Mouse (Mus musculus): ENCODE results near the gene Tcl1b2. TPM values are rescaled to one million over a fixed set of nuclear protein-coding genes. Genes with fewer than 3 reads are reported as not detected.
"Not testable (repeated sequence)": the region's sequence is repeated elsewhere in the genome, so short reads cannot be mapped to it uniquely, and the experiment has no call there.

Tcl1b2 gene
- polyA plus RNA-seq, 1 experiment, result not detected

- Histone ChIP-seq H3K27ac (ENCODE audit: control insufficient read depth, insufficient read depth, low read length) (no peak overlapping the region), H3K4me1 (replicated peaks; ENCODE audit: control insufficient read depth, insufficient read depth, low read length) (peaks cover 25% of the 10 kb centered on the region), H3K27me3 (ENCODE audit: control insufficient read depth, insufficient read depth, low read length) (no peaks in the 10 kb centered on the region), H3K36me3 (ENCODE audit: control insufficient read depth, insufficient read depth, low read length) (no peaks in the 10 kb centered on the region), H3K4me3 (ENCODE audit: control insufficient read depth, insufficient read depth, low read length) (no peak overlapping the region)
- TF ChIP-seq POLR2A (IDR thresholded peaks at IDR 0.05; ENCODE audit: control insufficient read depth, extremely low read depth, insufficient read depth, low read length, poor library complexity), result no peak
- no peak for TF ChIP-seq CTCF (IDR thresholded peaks at IDR 0.05; ENCODE audit: borderline replicate concordance, control insufficient read depth, extremely low read depth, insufficient read depth, low read length, poor library complexity)
- no peak for DNase-seq
- WGBS, result 80% methylated on average over 4 of the region's 4 CpGs
Measured at GRCm38 (mm10) chr12:105109812-105110211, 36.0 kb upstream of the Tcl1b2 start.

- DNase-seq, result no peak
- TF ChIP-seq CTCF (IDR thresholded peaks at IDR 0.05; ENCODE audit: borderline replicate concordance, control insufficient read depth, extremely low read depth, insufficient read depth, low read length, poor library complexity) (no peak), POLR2A (IDR thresholded peaks at IDR 0.05; ENCODE audit: control insufficient read depth, extremely low read depth, insufficient read depth, low read length, poor library complexity) (no peak)
- whole genome bisulfite sequencing, result 45% methylated on average over 13 of the region's 13 CpGs
- H3K4me1 ChIP-seq (replicated peaks; ENCODE audit: control insufficient read depth, insufficient read depth, low read length), result peaks cover 25% of the 10 kb centered on the region
- H3K4me3 ChIP-seq (ENCODE audit: control insufficient read depth, insufficient read depth, low read length), result no peak overlapping the region
- no peaks in the 10 kb centered on the region for H3K27me3 ChIP-seq (ENCODE audit: control insufficient read depth, insufficient read depth, low read length)
- no peak overlapping the region for H3K27ac ChIP-seq (ENCODE audit: control insufficient read depth, insufficient read depth, low read length)
- no peaks in the 10 kb centered on the region for H3K36me3 ChIP-seq (ENCODE audit: control insufficient read depth, insufficient read depth, low read length)
Measured at GRCm38 (mm10) chr12:105112321-105112988, 33.4 kb upstream of the Tcl1b2 start.

DNA sequence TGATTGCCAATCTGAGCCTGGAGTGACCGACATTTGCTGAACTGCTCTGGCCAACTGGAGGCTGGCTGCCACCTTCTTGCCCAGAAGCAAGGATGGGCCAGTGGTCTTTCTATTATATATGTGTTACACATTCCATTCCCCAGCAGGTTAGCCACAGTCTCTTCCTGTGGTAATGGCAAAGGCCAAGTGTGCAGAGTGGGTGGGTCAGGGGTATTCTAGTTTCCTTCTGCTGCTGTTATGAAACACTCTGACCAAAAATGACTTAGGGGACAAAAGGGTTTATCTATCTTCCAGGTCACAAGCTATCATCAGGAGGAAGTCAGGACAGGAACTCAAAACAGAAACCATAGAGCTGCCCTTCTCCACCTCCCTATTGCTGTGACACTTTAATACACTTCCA is 29.2 kb upstream of the Tcl1b2 start:
- Histone ChIP-seq H3K27me3 (ENCODE audit: control insufficient read depth, insufficient read depth, low read length) (no peaks in the 10 kb centered on the region), H3K4me1 (replicated peaks; ENCODE audit: control insufficient read depth, insufficient read depth, low read length) (peaks cover 4% of the 10 kb centered on the region; the same call in 1 of the 2 replicates), H3K27ac (ENCODE audit: control insufficient read depth, insufficient read depth, low read length) (no peak overlapping the region), H3K36me3 (ENCODE audit: control insufficient read depth, insufficient read depth, low read length) (no peaks in the 10 kb centered on the region), H3K4me3 (ENCODE audit: control insufficient read depth, insufficient read depth, low read length) (no peak overlapping the region)
- TF ChIP-seq POLR2A (IDR thresholded peaks at IDR 0.05; ENCODE audit: control insufficient read depth, extremely low read depth, insufficient read depth, low read length, poor library complexity), result no peak
- TF ChIP-seq CTCF (IDR thresholded peaks at IDR 0.05; ENCODE audit: borderline replicate concordance, control insufficient read depth, extremely low read depth, insufficient read depth, low read length, poor library complexity), result no peak
- WGBS, result 71% methylated on average over 1 of the region's 1 CpGs
- DNase-seq, result no peak

GRCm38 (mm10) chr12:105125362-105125761 is 20.5 kb upstream of the Tcl1b2 start:
- Histone ChIP-seq H3K36me3 (ENCODE audit: control insufficient read depth, insufficient read depth, low read length) (no peaks in the 10 kb centered on the region), H3K27me3 (ENCODE audit: control insufficient read depth, insufficient read depth, low read length) (no peaks in the 10 kb centered on the region), H3K4me3 (ENCODE audit: control insufficient read depth, insufficient read depth, low read length) (no peak overlapping the region), H3K4me1 (replicated peaks; ENCODE audit: control insufficient read depth, insufficient read depth, low read length) (no peaks in the 10 kb centered on the region), H3K27ac (ENCODE audit: control insufficient read depth, insufficient read depth, low read length) (no peak overlapping the region)
- no peak for DNase-seq
- WGBS, result 94% methylated on average over 6 of the region's 6 CpGs
- TF ChIP-seq CTCF (IDR thresholded peaks at IDR 0.05; ENCODE audit: borderline replicate concordance, control insufficient read depth, extremely low read depth, insufficient read depth, low read length, poor library complexity) (no peak), POLR2A (IDR thresholded peaks at IDR 0.05; ENCODE audit: control insufficient read depth, extremely low read depth, insufficient read depth, low read length, poor library complexity) (no peak)

- TF ChIP-seq CTCF (IDR thresholded peaks at IDR 0.05; ENCODE audit: borderline replicate concordance, control insufficient read depth, extremely low read depth, insufficient read depth, low read length, poor library complexity) (no peak), POLR2A (IDR thresholded peaks at IDR 0.05; ENCODE audit: control insufficient read depth, extremely low read depth, insufficient read depth, low read length, poor library complexity) (no peak)
- Histone ChIP-seq H3K27ac (ENCODE audit: control insufficient read depth, insufficient read depth, low read length) (no peak overlapping the region), H3K36me3 (ENCODE audit: control insufficient read depth, insufficient read depth, low read length) (no peaks in the 10 kb centered on the region), H3K4me1 (replicated peaks; ENCODE audit: control insufficient read depth, insufficient read depth, low read length) (no peaks in the 10 kb centered on the region), H3K4me3 (ENCODE audit: control insufficient read depth, insufficient read depth, low read length) (no peak overlapping the region), H3K27me3 (ENCODE audit: control insufficient read depth, insufficient read depth, low read length) (no peaks in the 10 kb centered on the region)
- DNase-seq, result no peak
- WGBS, result 94% methylated on average over 4 of the region's 4 CpGs
Measured at GRCm38 (mm10) chr12:105126516-105126915, 19.3 kb upstream of the Tcl1b2 start.

DNA sequence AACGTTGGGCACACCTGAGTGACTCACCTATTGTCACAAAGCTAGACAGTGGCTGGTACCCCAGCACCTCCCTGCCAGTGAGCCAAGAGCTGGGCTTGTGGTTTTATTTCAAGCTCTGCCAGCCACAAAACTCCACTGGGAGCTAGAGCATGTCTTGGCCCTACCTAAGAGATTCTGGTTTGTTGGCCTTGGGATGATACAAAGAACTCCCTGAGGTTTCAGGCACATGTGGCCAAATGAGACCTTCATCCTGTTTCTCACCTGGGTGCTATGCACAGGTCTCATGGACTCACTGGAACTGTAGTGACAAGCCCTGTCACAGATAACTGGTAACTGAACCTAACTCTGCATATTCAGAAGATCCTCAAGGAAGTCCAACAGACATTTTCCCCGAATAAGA is 18.2 kb upstream of the Tcl1b2 start:
- DNase-seq, result no peak
- no peak overlapping the region for H3K4me3 ChIP-seq (ENCODE audit: control insufficient read depth, insufficient read depth, low read length)
- WGBS, result 87% methylated on average over 2 of the region's 2 CpGs
- no peaks in the 10 kb centered on the region for H3K4me1 ChIP-seq (replicated peaks; ENCODE audit: control insufficient read depth, insufficient read depth, low read length)
- no peaks in the 10 kb centered on the region for H3K27me3 ChIP-seq (ENCODE audit: control insufficient read depth, insufficient read depth, low read length)
- TF ChIP-seq POLR2A (IDR thresholded peaks at IDR 0.05; ENCODE audit: control insufficient read depth, extremely low read depth, insufficient read depth, low read length, poor library complexity), result no peak
- TF ChIP-seq CTCF (IDR thresholded peaks at IDR 0.05; ENCODE audit: borderline replicate concordance, control insufficient read depth, extremely low read depth, insufficient read depth, low read length, poor library complexity), result no peak
- H3K36me3 ChIP-seq (ENCODE audit: control insufficient read depth, insufficient read depth, low read length), result no peaks in the 10 kb centered on the region
- H3K27ac ChIP-seq (ENCODE audit: control insufficient read depth, insufficient read depth, low read length), result no peak overlapping the region

GRCm38 (mm10) chr12:105129494-105130205 is 16.2 kb upstream of the Tcl1b2 start:
- 67% methylated on average over 3 of the region's 3 CpGs for WGBS
- not testable (repeated sequence) for H3K27ac ChIP-seq (ENCODE audit: control insufficient read depth, insufficient read depth, low read length); H3K4me3 ChIP-seq (ENCODE audit: control insufficient read depth, insufficient read depth, low read length)

DNA sequence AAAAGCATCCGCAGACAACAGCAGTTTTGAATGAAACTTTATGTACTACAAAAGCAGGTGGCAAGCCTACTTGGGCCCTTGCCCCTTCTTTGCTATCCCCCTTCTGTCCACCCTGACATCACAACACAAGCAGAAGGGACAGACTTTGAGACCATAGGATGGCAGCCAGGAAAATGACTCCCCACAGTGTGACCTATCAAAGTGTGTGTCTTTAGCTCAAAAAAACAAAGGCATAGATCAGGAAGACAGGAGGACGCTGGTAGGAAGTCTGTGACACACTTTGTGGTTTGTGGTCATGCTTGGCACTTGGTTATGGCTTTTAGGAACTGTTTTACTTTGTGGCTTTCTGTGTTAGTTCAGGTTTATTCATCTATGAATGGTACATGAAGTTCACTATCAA is 11.6 kb upstream of the Tcl1b2 start:
- H3K27me3 ChIP-seq (ENCODE audit: control insufficient read depth, insufficient read depth, low read length); DNase-seq; H3K4me3 ChIP-seq (ENCODE audit: control insufficient read depth, insufficient read depth, low read length); H3K4me1 ChIP-seq (replicated peaks; ENCODE audit: control insufficient read depth, insufficient read depth, low read length); H3K36me3 ChIP-seq (ENCODE audit: control insufficient read depth, insufficient read depth, low read length); H3K27ac ChIP-seq (ENCODE audit: control insufficient read depth, insufficient read depth, low read length): not testable (repeated sequence)
- 4% methylated on average over 2 of the region's 2 CpGs for WGBS

More at GRCm38 (mm10) chr12:105129494-105130205, 16.2 kb upstream of the Tcl1b2 start:
- DNase-seq; H3K4me1 ChIP-seq (replicated peaks; ENCODE audit: control insufficient read depth, insufficient read depth, low read length); H3K27me3 ChIP-seq (ENCODE audit: control insufficient read depth, insufficient read depth, low read length); H3K36me3 ChIP-seq (ENCODE audit: control insufficient read depth, insufficient read depth, low read length): not testable (repeated sequence)

- H3K27ac ChIP-seq (ENCODE audit: control insufficient read depth, insufficient read depth, low read length); H3K36me3 ChIP-seq (ENCODE audit: control insufficient read depth, insufficient read depth, low read length); H3K4me1 ChIP-seq (replicated peaks; ENCODE audit: control insufficient read depth, insufficient read depth, low read length); DNase-seq; H3K27me3 ChIP-seq (ENCODE audit: control insufficient read depth, insufficient read depth, low read length); H3K4me3 ChIP-seq (ENCODE audit: control insufficient read depth, insufficient read depth, low read length): not testable (repeated sequence)
- 7% methylated on average over 4 of the region's 4 CpGs for WGBS
Measured at GRCm38 (mm10) chr12:105134826-105135225, 11.0 kb upstream of the Tcl1b2 start.

All from thymus, adult 2 months (tissue).